Mouse (Mus musculus) stomach, embryonic 16.5 days (tissue): Measurements from ENCODE around the gene Rrp8. TPM values are rescaled to one million over a fixed set of nuclear protein-coding genes. Genes with fewer than 3 reads are reported as not detected.

Experiments used
- ATAC-seq: fragments of 200-750 bp; cut with Nextera tagmentation; 2 replicates; pipeline ENCODE4 v1.8.0; 2017; ENCODE audit warnings: moderate number of reproducible peaks, moderate TSS enrichment; ENCODE audit not compliant: insufficient read depth, low FRiP score
- H3K27ac ChIP-seq: fragments of 300-500 bp; sonication (generic); 2 replicates; pipeline ENCODE4 v1.5.1; 2014; ENCODE audit warnings: low read length
- H3K27me3 ChIP-seq: fragments of 300-500 bp; sonication (generic); 2 replicates; pipeline ENCODE4 v1.6.1; 2014; ENCODE audit warnings: low read length, control low read depth, mixed read lengths; ENCODE audit not compliant: control insufficient read depth, insufficient read depth
- H3K36me3 ChIP-seq: fragments of 300-500 bp; sonication (generic); 2 replicates; pipeline ENCODE4 v1.6.1; 2014; ENCODE audit warnings: low read length; ENCODE audit not compliant: control insufficient read depth, insufficient read depth
- H3K4me1 ChIP-seq: fragments of 300-500 bp; sonication (generic); 2 replicates; pipeline ENCODE4 v1.6.1; 2014; ENCODE audit warnings: low read length, control low read depth, mixed read lengths; ENCODE audit not compliant: control insufficient read depth, insufficient read depth
- H3K4me2 ChIP-seq: fragments of 300-500 bp; sonication (generic); 2 replicates; pipeline ENCODE4 v1.6.1; 2014; ENCODE audit warnings: low read depth, low read length, mixed read lengths
- H3K4me3 ChIP-seq: fragments of 300-500 bp; sonication (generic); replicated peaks from 2 replicates; pipeline ENCODE4 v1.5.1; 2014; ENCODE audit warnings: mild to moderate bottlenecking, low read length
- H3K9ac ChIP-seq: fragments of 300-500 bp; sonication (generic); 2 replicates; pipeline ENCODE4 v1.6.1; 2014; ENCODE audit warnings: low read length
- H3K9me3 ChIP-seq: fragments of 300-500 bp; sonication (generic); replicated peaks from 2 replicates; pipeline ENCODE4 v1.6.1; 2016; ENCODE audit warnings: low read length, control low read depth; ENCODE audit not compliant: control insufficient read depth
- WGBS: fragments of 180-500 bp; shearing (Covaris S2); extraction: QIAGEN DNeasy Blood & Tissue Kit; methylation state at CpG from one replicate; pipeline ENCODE4 v1.1.7; 2014; 5-methylcytosine and 5-hydroxymethylcytosine counted together
- polyA plus RNA-seq: library from polyadenylated mRNA; unstranded; fragments of >200 nt; fragmentation: Nextera tagmentation; extraction: Ambion mirVana; gene quantifications from 2 replicates; pipeline ENCODE4 v1.2.1, GENCODE M21; 2015

Rrp8 gene
- polyA plus RNA-seq, 1 experiment from 2014 or later: 35.7 TPM

GRCm38 (mm10) chr7:105774661-105775060 lies 37.5 kb upstream of the Rrp8 start:
- ATAC-seq: peak; percentile 35; the same call in 1 of the 2 replicates
- peak overlapping the region; percentile 38; the same call in 1 of the 2 replicates for H3K27ac ChIP-seq
- H3K9me3 ChIP-seq: no peaks in the 10 kb centered on the region
- no peaks in the 10 kb centered on the region for H3K27me3 ChIP-seq
- peaks cover 41% of the 10 kb centered on the region for H3K4me1 ChIP-seq
- no peak overlapping the region for H3K9ac ChIP-seq
- 38% methylated on average over 8 of the region's 8 CpGs for WGBS
- 0 out of 2 replicates have a peak, but pooled peaks cover 8% of the 10 kb centered on the region for H3K36me3 ChIP-seq
- H3K4me3 ChIP-seq: no peak overlapping the region
- no peak overlapping the region; the same call in 1 of the 2 replicates for H3K4me2 ChIP-seq

DNA sequence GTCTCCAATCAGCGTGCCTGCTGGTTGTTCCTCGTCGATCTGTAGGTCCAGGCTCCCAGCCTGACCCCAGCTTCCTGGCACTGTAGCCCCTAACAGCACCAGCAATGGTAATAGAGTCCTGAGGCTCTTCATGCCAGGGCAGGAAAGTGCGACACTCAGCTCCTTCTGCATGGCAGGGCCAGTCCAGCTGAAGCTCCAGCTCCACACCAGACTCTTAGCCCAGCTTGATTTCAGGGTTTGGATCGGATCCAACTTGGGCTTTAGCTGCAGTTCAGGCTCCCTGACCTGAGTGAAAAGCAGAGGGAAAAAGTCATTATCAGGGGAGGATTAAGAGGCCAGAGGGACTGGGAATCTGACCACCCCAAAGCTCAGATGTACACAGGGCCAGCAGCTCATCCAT lies 35.9 kb upstream of the Rrp8 start:
- Histone ChIP-seq H3K4me1 (peaks cover 32% of the 10 kb centered on the region), H3K27me3 (no peaks in the 10 kb centered on the region), H3K4me2 (no peak overlapping the region), H3K9me3 (no peaks in the 10 kb centered on the region), H3K27ac (no peak overlapping the region), H3K4me3 (no peak overlapping the region), H3K36me3 (0 out of 2 replicates have a peak, but pooled peaks cover 8% of the 10 kb centered on the region), H3K9ac (no peak overlapping the region)
- WGBS: 62% methylated on average over 5 of the region's 5 CpGs
- ATAC-seq: no peak

DNA sequence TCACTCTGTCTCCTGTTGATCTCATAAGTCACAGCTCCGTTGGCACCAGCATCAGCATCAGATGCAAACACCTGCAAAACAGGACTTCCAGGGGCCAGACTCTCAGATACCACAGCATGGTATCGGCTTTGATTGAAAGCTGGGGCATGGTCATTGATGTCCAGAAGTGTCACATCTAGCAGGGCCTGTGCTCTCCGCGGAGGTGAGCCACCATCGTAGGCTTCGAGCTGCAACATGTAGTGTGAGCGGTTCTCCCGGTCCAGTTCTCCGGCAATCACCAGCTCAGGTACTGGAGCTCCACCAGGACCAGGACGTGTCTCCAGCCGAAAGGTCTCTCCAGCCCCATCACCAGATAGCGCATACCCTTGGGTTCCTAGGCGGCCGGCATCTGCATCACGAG lies 35.1 kb upstream of the Rrp8 start:
- Histone ChIP-seq H3K9ac (no peak overlapping the region), H3K4me3 (no peak overlapping the region), H3K27me3 (no peaks in the 10 kb centered on the region), H3K4me2 (no peak overlapping the region), H3K9me3 (no peaks in the 10 kb centered on the region), H3K4me1 (peaks cover 35% of the 10 kb centered on the region), H3K27ac (no peak overlapping the region), H3K36me3 (peaks cover 8% of the 10 kb centered on the region; the same call in 1 of the 2 replicates)
- no peak for ATAC-seq
- WGBS: 93% methylated on average over 15 of the region's 15 CpGs

GRCm38 (mm10) chr7:105769959-105770358 lies 32.8 kb upstream of the Rrp8 start:
- Histone ChIP-seq H3K27ac (no peak overlapping the region), H3K4me1 (peaks cover 26% of the 10 kb centered on the region), H3K4me3 (no peak overlapping the region), H3K4me2 (no peak overlapping the region), H3K36me3 (peaks cover 10% of the 10 kb centered on the region; the same call in 1 of the 2 replicates), H3K27me3 (no peaks in the 10 kb centered on the region), H3K9ac (no peak overlapping the region), H3K9me3 (no peaks in the 10 kb centered on the region)
- WGBS: 79% methylated on average over 3 of the region's 3 CpGs
- no peak for ATAC-seq

GRCm38 (mm10) chr7:105767729-105768165 lies 30.6 kb upstream of the Rrp8 start:
- 24% methylated on average over 6 of the region's 6 CpGs for whole genome bisulfite sequencing
- H3K27ac ChIP-seq: 0 out of 2 replicates have a peak overlapping the region, but pooled peaks have one; percentile 44
- no peak overlapping the region for H3K4me3 ChIP-seq
- H3K4me2 ChIP-seq: 0 out of 2 replicates have a peak overlapping the region, but pooled peaks have one; percentile 5
- no peaks in the 10 kb centered on the region for H3K9me3 ChIP-seq
- H3K9ac ChIP-seq: no peak overlapping the region; the same call in 1 of the 2 replicates
- no peaks in the 10 kb centered on the region for H3K27me3 ChIP-seq
- H3K4me1 ChIP-seq: peaks cover 20% of the 10 kb centered on the region
- H3K36me3 ChIP-seq: peaks cover 18% of the 10 kb centered on the region
- no peak for ATAC-seq

DNA sequence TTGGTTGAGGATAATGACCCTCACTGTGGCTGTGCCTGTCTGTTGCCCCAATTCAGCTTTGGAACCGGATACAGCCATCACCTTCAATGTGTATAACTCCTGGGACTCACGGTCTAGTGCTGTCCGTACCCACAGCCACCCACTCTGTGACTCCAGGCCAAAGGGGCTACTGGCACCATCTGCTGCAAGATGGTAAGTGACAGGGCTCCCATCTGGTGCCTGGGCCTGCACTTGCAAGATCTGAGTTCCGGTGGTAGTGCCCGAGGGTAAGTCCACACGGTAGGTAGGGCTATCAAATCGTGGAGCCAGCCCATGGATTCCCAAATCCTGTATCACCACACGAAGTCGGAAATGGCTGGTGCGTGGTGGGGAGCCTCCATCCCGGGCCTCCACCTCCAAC lies 27.1 kb upstream of the Rrp8 start:
- H3K27me3 ChIP-seq: no peaks in the 10 kb centered on the region
- peaks cover 14% of the 10 kb centered on the region for H3K36me3 ChIP-seq
- H3K4me1 ChIP-seq: peaks cover 14% of the 10 kb centered on the region
- WGBS: 95% methylated on average over 11 of the region's 11 CpGs
- no peak overlapping the region for H3K27ac ChIP-seq
- no peak overlapping the region for H3K9ac ChIP-seq
- H3K4me3 ChIP-seq: no peak overlapping the region
- no peak for ATAC-seq
- H3K4me2 ChIP-seq: no peak overlapping the region
- no peaks in the 10 kb centered on the region for H3K9me3 ChIP-seq

DNA sequence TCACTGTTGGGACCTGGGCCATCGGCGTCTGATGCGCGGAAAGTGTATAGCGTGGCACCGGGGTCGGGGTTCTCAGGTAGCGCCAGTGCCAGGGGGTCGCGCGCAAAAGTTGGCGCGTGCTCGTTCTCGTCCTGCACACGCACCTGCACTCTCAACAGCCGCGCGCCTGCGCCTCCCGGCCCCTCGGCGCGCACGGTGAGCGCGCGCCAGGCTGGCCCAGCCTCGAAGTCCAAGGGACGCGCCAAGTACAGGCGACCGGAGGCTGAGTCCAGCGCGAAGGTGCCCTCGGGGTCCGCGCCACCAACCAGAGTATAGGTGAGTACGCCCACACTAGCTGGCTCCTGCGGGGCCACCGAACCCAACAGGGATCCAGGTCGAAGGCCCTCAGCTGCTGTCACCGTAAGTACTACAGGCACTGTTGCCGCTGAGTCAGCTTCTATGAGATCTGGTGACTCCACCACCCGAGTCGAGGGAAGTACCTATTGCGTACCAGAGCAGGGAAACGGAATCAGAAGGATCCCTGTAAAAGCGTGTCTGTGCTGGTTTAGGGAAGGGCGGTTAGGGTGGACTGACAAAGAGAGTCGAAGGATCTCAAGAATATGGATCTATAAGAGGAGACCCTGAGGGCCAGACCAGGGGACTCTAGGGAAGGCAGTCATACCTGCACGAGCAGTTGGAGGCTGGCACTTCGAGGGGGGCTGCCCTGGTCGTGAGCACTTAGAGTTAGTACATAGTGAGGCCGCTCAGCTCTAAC lies 25.5 kb upstream of the Rrp8 start:
- no peak overlapping the region for H3K27ac ChIP-seq
- H3K36me3 ChIP-seq: peaks cover 19% of the 10 kb centered on the region
- no peak; the same call in 1 of the 2 replicates for ATAC-seq
- peak overlapping the region; percentile 25 for H3K4me3 ChIP-seq
- no peak overlapping the region for H3K9ac ChIP-seq
- WGBS: 38% methylated on average over 55 of the region's 55 CpGs
- H3K27me3 ChIP-seq: no peaks in the 10 kb centered on the region
- peaks cover 4% of the 10 kb centered on the region; the same call in 1 of the 2 replicates for H3K4me1 ChIP-seq
- peak overlapping the region; percentile 56 for H3K4me2 ChIP-seq
- H3K9me3 ChIP-seq: no peaks in the 10 kb centered on the region

DNA sequence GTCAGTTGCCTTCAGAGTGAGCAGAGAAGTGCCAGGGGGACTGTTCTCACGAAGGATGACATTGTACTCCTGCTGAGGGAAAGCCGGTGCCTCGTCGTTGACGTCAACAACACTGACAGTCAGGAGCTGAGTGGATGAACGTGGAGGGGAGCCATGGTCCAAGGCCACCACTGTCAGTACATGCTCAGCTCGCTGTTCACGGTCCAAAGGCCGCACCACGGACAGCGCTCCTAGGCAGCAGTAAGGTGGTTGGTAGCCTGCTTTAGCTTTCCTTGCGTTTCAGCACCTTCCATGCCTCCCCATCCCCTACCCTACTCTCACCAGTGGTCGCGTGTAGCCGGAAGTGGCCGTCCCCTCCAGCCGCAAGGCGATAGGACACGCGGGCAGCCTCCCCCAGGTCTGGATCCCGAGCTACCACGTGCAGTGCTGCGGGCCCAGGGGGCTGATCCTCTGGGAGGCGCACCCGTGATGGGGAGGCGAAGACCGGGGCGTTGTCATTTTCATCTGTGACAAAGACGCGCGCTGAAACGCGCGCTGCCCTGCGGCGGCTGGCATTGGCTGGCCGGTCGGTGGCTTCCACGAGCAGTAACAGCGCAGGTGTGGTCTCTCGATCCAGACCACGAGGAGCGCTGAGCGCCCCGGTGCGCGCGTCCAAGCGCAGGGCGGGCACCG lies 24.8 kb upstream of the Rrp8 start:
- Histone ChIP-seq H3K9me3 (no peaks in the 10 kb centered on the region), H3K9ac (no peak overlapping the region), H3K4me1 (no peaks in the 10 kb centered on the region), H3K36me3 (peaks cover 19% of the 10 kb centered on the region), H3K4me2 (peak overlapping the region; percentile 56), H3K27me3 (no peaks in the 10 kb centered on the region), H3K27ac (no peak overlapping the region), H3K4me3 (peak overlapping the region; percentile 25)
- ATAC-seq: no peak
- 38% methylated on average over 51 of the region's 51 CpGs for WGBS

- ATAC-seq: no peak
- H3K4me3 ChIP-seq: no peak overlapping the region
- H3K4me2 ChIP-seq: no peak overlapping the region
- no peak overlapping the region for H3K9ac ChIP-seq
- no peaks in the 10 kb centered on the region for H3K9me3 ChIP-seq
- H3K27me3 ChIP-seq: no peaks in the 10 kb centered on the region
- no peaks in the 10 kb centered on the region; the same call in 1 of the 2 replicates for H3K36me3 ChIP-seq
- no peak overlapping the region for H3K27ac ChIP-seq
- 91% methylated on average over 10 of the region's 10 CpGs for WGBS
- peaks cover 9% of the 10 kb centered on the region for H3K4me1 ChIP-seq
These were observed 16.1 kb upstream of the Rrp8 start for GRCm38 (mm10) chr7:105753281-105753680.
